Comparison of ENCODE assay signal across 8 mouse cellular contexts in the genomic region with DNA sequence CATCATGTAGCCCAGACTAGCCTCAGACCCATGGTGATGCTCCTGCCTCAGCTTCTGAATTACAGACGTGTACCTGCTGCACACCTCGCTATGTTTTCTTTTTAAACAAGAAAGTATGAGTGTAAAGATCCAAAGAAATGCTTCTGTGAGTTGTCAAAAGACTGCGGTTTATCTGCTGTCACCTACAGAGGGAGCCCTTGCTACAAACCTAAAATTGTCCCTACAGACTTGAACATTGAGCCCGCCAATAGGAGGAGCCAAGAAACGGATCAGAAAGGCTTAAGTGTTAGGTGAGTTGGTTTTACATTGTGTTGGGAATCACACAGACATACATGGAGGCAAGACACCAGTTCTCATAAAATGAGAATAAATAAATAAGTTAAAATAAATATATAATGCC. TPM values are rescaled to one million over a fixed set of nuclear protein-coding genes. Genes with fewer than 3 reads are reported as not detected.
A peak's percentile ranks its signal among the peaks of the same experiment; 100 is the strongest.
DNase-seq lines count a peak whose midpoint lies in the region; ATAC-seq lines count a peak whose summit lies in the region.

No protein-coding gene starts in this region.

- H3K9ac ChIP-seq in hindbrain, embryonic 13.5 days, result no peak overlapping the region

- no peak for ATAC-seq in hindbrain, embryonic 13.5 days (ENCODE audit: low FRiP score)
- ATAC-seq in common myeloid progenitor, adult 5-6 weeks (replicated peaks; ENCODE audit: low read depth, poor library complexity, severe bottlenecking), result peak; percentile 100

- H3K4me1 ChIP-seq in hindbrain, embryonic 10.5 days (replicated peaks), result no peaks in the 10 kb centered on the region
- no peaks in the 10 kb centered on the region for H3K4me1 ChIP-seq in hindbrain, embryonic 13.5 days (replicated peaks)

- DNase-seq in hindbrain, embryonic 10.5 days (ENCODE audit: low spot score), result peak; percentile 43
- DNase-seq in NIH3T3 (ENCODE audit: low read depth), result peak; percentile 91
- DNase-seq in heart, adult 9 months (ENCODE audit: low spot score in 2 of 2), result peak; percentile 28 to 61
- DNase-seq in layer of hippocampus, postnatal 14 days (ENCODE audit: low spot score in 2 of 2), result peak; percentile 15 to 75
- peak; percentile 80 for DNase-seq in lung, postnatal 25 days (ENCODE audit: low spot score)
- peak; percentile 37 for DNase-seq in spleen, adult 12 weeks (ENCODE audit: low spot score)

- H3K9me3 ChIP-seq in hindbrain, embryonic 10.5 days, result no peaks in the 10 kb centered on the region
- no peaks in the 10 kb centered on the region for H3K9me3 ChIP-seq in hindbrain, embryonic 13.5 days

- no peak overlapping the region for H3K4me3 ChIP-seq in hindbrain, embryonic 10.5 days
- H3K4me3 ChIP-seq in hindbrain, embryonic 13.5 days, result no peak overlapping the region

- no peaks in the 10 kb centered on the region for H3K27me3 ChIP-seq in hindbrain, embryonic 10.5 days (ENCODE audit: insufficient read depth, poor library complexity, severe bottlenecking)
- no peaks in the 10 kb centered on the region for H3K27me3 ChIP-seq in hindbrain, embryonic 13.5 days

- no peak overlapping the region for H3K27ac ChIP-seq in hindbrain, embryonic 10.5 days
- no peak overlapping the region for H3K27ac ChIP-seq in hindbrain, embryonic 13.5 days

- 6% methylated on average over 5 of the region's 5 CpGs for WGBS in hindbrain, embryonic 10.5 days
- WGBS in hindbrain, embryonic 13.5 days, result 9% methylated on average over 5 of the region's 5 CpGs

- no peaks in the 10 kb centered on the region for H3K36me3 ChIP-seq in hindbrain, embryonic 10.5 days
- no peaks in the 10 kb centered on the region for H3K36me3 ChIP-seq in hindbrain, embryonic 13.5 days

- no peak overlapping the region for H3K4me2 ChIP-seq in hindbrain, embryonic 13.5 days

RNA-seq across cellular contexts. Expression of a gene that starts 20.4 kb away (rescaled TPM):
- polyA plus RNA-seq in hindbrain, embryonic 10.5 days (2016; fragmentation: Nextera tagmentation; extraction: Ambion mirVana), result 23.4 and 30.3 TPM in 2 replicates
- 58.8 and 61.0 TPM in 2 replicates for polyA plus RNA-seq in hindbrain, embryonic 13.5 days (2015; fragmentation: Nextera tagmentation; extraction: Ambion mirVana)
- total RNA-seq in common myeloid progenitor, adult 5-6 weeks (2017), result 24.7 and 29.2 TPM in 2 replicates
- 100 to 1,000 TPM; 171 to 186 TPM for total RNA-seq in layer of hippocampus, postnatal 14 days (2021)

RNA-seq across cellular contexts. Expression of a gene that starts 26.2 kb away (rescaled TPM):
- polyA plus RNA-seq in hindbrain, embryonic 10.5 days (2016; fragmentation: Nextera tagmentation; extraction: Ambion mirVana), result not detected in 2 replicates
- not detected in 2 replicates for polyA plus RNA-seq in hindbrain, embryonic 13.5 days (2015; fragmentation: Nextera tagmentation; extraction: Ambion mirVana)
- total RNA-seq in common myeloid progenitor, adult 5-6 weeks (2017), result not detected in 2 replicates
- total RNA-seq in layer of hippocampus, postnatal 14 days (2021), result not detected

Comparison
In these comparisons a context has a peak if more than half of its experiments do, and no peak if none do; other contexts are left out.
1. DNase-seq: peak in every context shown above with its lines; median percentile 91 in NIH3T3; 80 in lung, postnatal 25 days; 45 in layer of hippocampus, postnatal 14 days; 44 in heart, adult 9 months; 43 in hindbrain, embryonic 10.5 days; 37 in spleen, adult 12 weeks.